Mouse (Mus musculus): ENCODE measurements around the gene Mutyh. TPM values are rescaled to one million over a fixed set of nuclear protein-coding genes. Genes with fewer than 3 reads are reported as not detected.
"Not testable (repeated sequence)": the region's sequence is repeated elsewhere in the genome, so short reads cannot be mapped to it uniquely, and the experiment has no call there.

Mutyh gene
- total RNA-seq, 2 experiments from 2014 or later, result 1.5 to 3.2 TPM

- DNase-seq (ENCODE audit: low spot score in 2 of 2), result no peak
- intact Hi-C loops (cut with DNase I), result no loop called here
These were observed 12.7 kb downstream of the Mutyh start for GRCm38 (mm10) chr4:116819968-116820901.

GRCm38 (mm10) chr4:116820902-116821693 lies 13.6 kb downstream of the Mutyh start:
- peak; percentile 16 to 26 for DNase-seq (ENCODE audit: low spot score in 2 of 2)
- intact Hi-C loops (cut with DNase I), result no loop called here

- intact Hi-C loops (cut with DNase I), result no loop called here
These were observed 14.1 kb downstream of the Mutyh start, which contains the start of gene Hpdl for GRCm38 (mm10) chr4:116821694-116822016. Gene Hpdl, minus strand, starts transcription at chr4:116821707.

GRCm38 (mm10) chr4:116824541-116825004 lies 17.1 kb downstream of the Mutyh start:
- intact Hi-C loops (cut with DNase I), result loop anchor here (5.0 kb wide), 1 partner anchor 53 kb away; the partner anchor contains the start of gene Zswim5
- DNase-seq (ENCODE audit: low spot score in 2 of 2), result peak; percentile 46 to 74

More at GRCm38 (mm10) chr4:116821694-116822016, 14.1 kb downstream of the Mutyh start, which contains the start of gene Hpdl:
- DNase-seq (ENCODE audit: low spot score in 2 of 2), result no peak

GRCm38 (mm10) chr4:116827819-116828218 lies 20.3 kb downstream of the Mutyh start:
- peak; percentile 20 to 60 for DNase-seq (ENCODE audit: low spot score in 2 of 2)
- intact Hi-C loops (cut with DNase I), result loop anchor here (1.0 to 5.0 kb wide), 2 partner anchors 49 to 163 kb away; partner anchors contain the start of gene Zswim5

- DNase-seq (ENCODE audit: low spot score in 2 of 2), result no peak
- intact Hi-C loops (cut with DNase I), result loop anchor here (5.0 kb wide), 1 partner anchor 48 kb away; the partner anchor contains the start of gene Zswim5
These were observed 22.0 kb downstream of the Mutyh start for GRCm38 (mm10) chr4:116829364-116830069.

- intact Hi-C loops (cut with DNase I), result no loop called here
- no peak for DNase-seq (ENCODE audit: low spot score in 2 of 2)
These were observed 22.5 kb downstream of the Mutyh start for GRCm38 (mm10) chr4:116830070-116830368.

- intact Hi-C loops (cut with DNase I), result no loop called here
- DNase-seq (ENCODE audit: low spot score in 2 of 2), result no peak
These were observed 31.5 kb downstream of the Mutyh start for GRCm38 (mm10) chr4:116838999-116839398.

GRCm38 (mm10) chr4:116840096-116840495 lies 32.6 kb downstream of the Mutyh start:
- intact Hi-C loops (cut with DNase I); DNase-seq (ENCODE audit: low spot score in 2 of 2): not testable (repeated sequence)

- intact Hi-C loops (cut with DNase I), result no loop called here
- DNase-seq (ENCODE audit: low spot score in 2 of 2), result no peak
These were observed 33.3 kb downstream of the Mutyh start for GRCm38 (mm10) chr4:116840841-116841240.

- DNase-seq (ENCODE audit: low spot score in 2 of 2), result no peak
- intact Hi-C loops (cut with DNase I), result no loop called here
These were observed 36.8 kb downstream of the Mutyh start for GRCm38 (mm10) chr4:116844324-116844723.

- DNase-seq (ENCODE audit: low spot score in 2 of 2), result no peak
- intact Hi-C loops (cut with DNase I), result no loop called here
These were observed 42.4 kb downstream of the Mutyh start for GRCm38 (mm10) chr4:116849901-116850300.

- intact Hi-C loops (cut with DNase I), result no loop called here
These were observed 46.8 kb downstream of the Mutyh start for GRCm38 (mm10) chr4:116854286-116854685.

GRCm38 (mm10) chr4:116857203-116857602 lies 49.7 kb downstream of the Mutyh start:
- DNase-seq (ENCODE audit: low spot score in 2 of 2), result no peak
- intact Hi-C loops (cut with DNase I), result no loop called here

More at GRCm38 (mm10) chr4:116854286-116854685, 46.8 kb downstream of the Mutyh start:
- DNase-seq (ENCODE audit: low spot score in 2 of 2), result no peak

GRCm38 (mm10) chr4:116859711-116860110 lies 52.2 kb downstream of the Mutyh start:
- DNase-seq (ENCODE audit: low spot score in 2 of 2), result no peak

GRCm38 (mm10) chr4:116862023-116862422 lies 54.5 kb downstream of the Mutyh start:
- DNase-seq (ENCODE audit: low spot score in 2 of 2), result no peak
- intact Hi-C loops (cut with DNase I), result no loop called here

More at GRCm38 (mm10) chr4:116859711-116860110, 52.2 kb downstream of the Mutyh start:
- intact Hi-C loops (cut with DNase I), result no loop called here
